In genomic region chr8:45001577-45002197, GRCm38 (mm10) we compare ENCODE assay signal across 8 mouse cellular contexts.
DNase-seq lines count a peak whose midpoint lies in the region; ATAC-seq and TF ChIP-seq lines count a peak whose summit lies in the region.

No protein-coding gene starts in this region.

- TF ChIP-seq CTCF in cerebellum, adult 2 months (IDR thresholded peaks at IDR 0.05; ENCODE audit: borderline replicate concordance, insufficient read depth, low read depth, low read length): no peak

- peak overlapping the region; percentile 14; the same call in 1 of the 2 replicates for H3K27ac ChIP-seq in cerebellum, adult 2 months (ENCODE audit: insufficient read depth, low read length)
- H3K27ac ChIP-seq in heart, embryonic 16.5 days (ENCODE audit: low read length): peak overlapping the region; percentile 33
- H3K27ac ChIP-seq in liver, embryonic 12.5 days: no peak overlapping the region
- no peak overlapping the region for H3K27ac ChIP-seq in hindbrain, embryonic 16.5 days (ENCODE audit: low read depth, low read length)

- H3K9me3 ChIP-seq in heart, embryonic 16.5 days (replicated peaks; ENCODE audit: control insufficient read depth, low read length): no peaks in the 10 kb centered on the region
- H3K9me3 ChIP-seq in liver, embryonic 12.5 days (replicated peaks): no peaks in the 10 kb centered on the region
- H3K9me3 ChIP-seq in hindbrain, embryonic 16.5 days (ENCODE audit: control insufficient read depth, low read length): no peaks in the 10 kb centered on the region

- DNase-seq in cerebellum, adult 2 months: no peak
- no peak for DNase-seq in cerebellum, adult 8-10 months
- DNase-seq in adipocyte (ENCODE audit: low spot score): peak; percentile 78
- DNase-seq in ovary, postnatal 36 days (ENCODE audit: low spot score): no peak

- H3K4me2 ChIP-seq in heart, embryonic 16.5 days (ENCODE audit: low read depth, low read length): no peak overlapping the region
- no peak overlapping the region for H3K4me2 ChIP-seq in liver, embryonic 12.5 days
- H3K4me2 ChIP-seq in hindbrain, embryonic 16.5 days (ENCODE audit: low read length): no peak overlapping the region

- 70% methylated on average over 8 of the region's 8 CpGs for WGBS in cerebellum, adult 2 months
- 52% methylated on average over 8 of the region's 8 CpGs for WGBS in heart, embryonic 16.5 days
- 42% methylated on average over 8 of the region's 8 CpGs for WGBS in liver, embryonic 12.5 days (ENCODE audit: insufficient replicate concordance)
- 56% methylated on average over 8 of the region's 8 CpGs for WGBS in hindbrain, embryonic 16.5 days

- no peak for TF ChIP-seq POLR2A in cerebellum, adult 2 months (IDR thresholded peaks at IDR 0.05; ENCODE audit: borderline replicate concordance, insufficient read depth, low read length)

- ATAC-seq in heart, embryonic 16.5 days (replicated peaks; ENCODE audit: extremely low read depth, insufficient read depth, low FRiP score): no peak
- peak; percentile 58; the same call in 1 of the 2 replicates for ATAC-seq in liver, embryonic 12.5 days
- no peak for ATAC-seq in megakaryocyte-erythroid progenitor cell, adult 5-6 weeks (replicated peaks; ENCODE audit: low FRiP score, low TSS enrichment, poor library complexity, severe bottlenecking)
- no peak for ATAC-seq in hindbrain, embryonic 16.5 days

- H3K4me3 ChIP-seq in cerebellum, adult 2 months (replicated peaks; ENCODE audit: insufficient read depth, low read depth, low read length): no peak overlapping the region
- H3K4me3 ChIP-seq in heart, embryonic 16.5 days (ENCODE audit: low read length): no peak overlapping the region
- H3K4me3 ChIP-seq in liver, embryonic 12.5 days: no peak overlapping the region
- no peak overlapping the region for H3K4me3 ChIP-seq in hindbrain, embryonic 16.5 days (ENCODE audit: low read length)

- no peaks in the 10 kb centered on the region for H3K36me3 ChIP-seq in heart, embryonic 16.5 days (ENCODE audit: control insufficient read depth, insufficient read depth)
- H3K36me3 ChIP-seq in liver, embryonic 12.5 days: no peaks in the 10 kb centered on the region
- no peaks in the 10 kb centered on the region for H3K36me3 ChIP-seq in hindbrain, embryonic 16.5 days (ENCODE audit: control insufficient read depth, insufficient read depth, low read length)

- H3K27me3 ChIP-seq in cerebellum, adult 2 months (ENCODE audit: control insufficient read depth, insufficient read depth, low read length): no peaks in the 10 kb centered on the region
- H3K27me3 ChIP-seq in heart, embryonic 16.5 days (ENCODE audit: control insufficient read depth, insufficient read depth, low read length): no peaks in the 10 kb centered on the region; the same call in 1 of the 2 replicates
- peaks cover 14% of the 10 kb centered on the region for H3K27me3 ChIP-seq in liver, embryonic 12.5 days (replicated peaks)
- no peaks in the 10 kb centered on the region for H3K27me3 ChIP-seq in hindbrain, embryonic 16.5 days (replicated peaks; ENCODE audit: control insufficient read depth, insufficient read depth, low read length)

- H3K4me1 ChIP-seq in cerebellum, adult 2 months (ENCODE audit: control insufficient read depth, insufficient read depth, low read length): peaks cover 19% of the 10 kb centered on the region
- peaks cover 47% of the 10 kb centered on the region for H3K4me1 ChIP-seq in heart, embryonic 16.5 days (ENCODE audit: control insufficient read depth, insufficient read depth, low read length)
- H3K4me1 ChIP-seq in liver, embryonic 12.5 days: peaks cover 14% of the 10 kb centered on the region; the same call in 1 of the 2 replicates
- H3K4me1 ChIP-seq in hindbrain, embryonic 16.5 days (ENCODE audit: control insufficient read depth, insufficient read depth, low read depth, low read length): peaks cover 28% of the 10 kb centered on the region

- no peak overlapping the region for H3K9ac ChIP-seq in heart, embryonic 16.5 days (ENCODE audit: low read length)
- H3K9ac ChIP-seq in liver, embryonic 12.5 days: no peak overlapping the region
- H3K9ac ChIP-seq in hindbrain, embryonic 16.5 days (ENCODE audit: low read depth, low read length): no peak overlapping the region

Comparison
In these comparisons a context has a peak if more than half of its experiments do, and no peak if none do; other contexts are left out.
1. H3K27ac ChIP-seq: peak in cerebellum, adult 2 months (single experiment) and heart, embryonic 16.5 days (single experiment); none in liver, embryonic 12.5 days (single experiment) and hindbrain, embryonic 16.5 days (single experiment).